Mouse (Mus musculus) inflammation-experienced regulatory T-cells, adult 16 weeks (primary cell): ENCODE results near the gene Lrrc9. TPM values are rescaled to one million over a fixed set of nuclear protein-coding genes. Genes with fewer than 3 reads are reported as not detected.

Experiments used
- polyA plus RNA-seq: library from polyadenylated mRNA; unstranded; fragments of 100-300 nt; shearing (Covaris generic); gene quantifications from one replicate; pipeline ENCODE4 v1.2.1, GENCODE M21; 2017

Gene Lrrc9
- not detected for polyA plus RNA-seq

GRCm38 (mm10) chr12:72441839-72442576 is at the start of gene Lrrc9:
Lrrc9 (plus strand) TSS chr12:72441866.

GRCm38 (mm10) chr12:72408954-72409353 is 32.7 kb upstream of the Lrrc9 start, which contains the start of gene Rtn1:
Rtn1 (minus strand) TSS chr12:72409054.

GRCm38 (mm10) chr12:72536021-72536597 is 94.4 kb downstream of the Lrrc9 start, which contains the start of gene Pcnx4:
Pcnx4 (plus strand) TSS chr12:72536383.

Other genes starting within 250 kb of the Lrrc9 start
- 0.22 TPM for gene Rtn1, start 32.8 kb upstream of the Lrrc9 start, polyA plus RNA-seq
- gene Pcnx4, start 94.5 kb downstream of the Lrrc9 start, polyA plus RNA-seq = 8.8 TPM
- gene Gm4756, start 207.8 kb downstream of the Lrrc9 start, polyA plus RNA-seq = not detected
- 107 TPM for gene Dhrs7, start 223.0 kb downstream of the Lrrc9 start, polyA plus RNA-seq